Mouse (Mus musculus) spleen, embryonic (tissue): ENCODE results near the gene Gm44805.

Experiments
- CTCF ChIA-PET: fragments of 350-600 bp; sonication (Branson Sonifier 250); formaldehyde crosslinking; loops from one replicate; lab custom pipeline; 2022; lab: Charles Lee

Gm44805 gene

DNA sequence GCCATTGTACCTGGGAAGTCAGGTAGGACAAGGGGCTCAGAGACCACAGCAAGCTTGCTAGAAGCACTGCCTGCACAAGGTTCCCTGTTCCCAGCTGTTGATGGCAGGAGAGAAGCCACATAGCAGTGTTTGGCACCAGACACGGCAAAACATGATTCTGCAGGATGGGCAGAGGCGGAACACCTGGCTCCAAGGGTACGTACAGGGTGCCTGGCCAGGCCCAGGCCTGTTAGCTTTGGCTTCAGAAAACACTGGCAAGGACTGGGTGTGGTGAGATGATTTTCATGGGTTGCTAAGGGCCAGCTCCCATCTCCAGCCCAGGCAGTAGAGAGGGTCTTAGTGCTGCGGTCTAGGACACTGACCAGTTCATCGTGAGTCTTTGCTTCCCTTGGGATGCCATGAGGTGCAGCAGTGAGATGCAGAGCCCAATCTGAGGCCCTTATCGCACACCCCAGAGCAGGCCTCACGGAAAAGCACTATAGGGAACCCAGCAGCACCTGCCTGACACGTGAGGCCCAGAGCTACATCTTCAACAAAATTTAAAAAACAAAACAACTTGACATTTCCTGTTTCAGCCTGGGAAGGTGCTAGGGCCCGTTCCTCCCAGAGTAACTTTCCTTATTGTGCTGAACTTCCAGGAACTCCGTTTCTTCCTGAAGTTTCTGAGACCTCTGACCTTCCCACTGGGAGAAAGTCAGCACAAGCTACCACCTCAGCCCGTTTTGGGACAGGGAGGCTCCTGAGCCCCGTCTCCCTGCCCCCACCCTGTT lies 19.3 kb upstream of the Gm44805 start:
- CTCF ChIA-PET = interaction anchor here (0.6 to 2.3 kb wide), 9 partner anchors 10 to 145 kb away, joined by 3 to 13 read pairs (median 3); no protein-coding TSS in a partner anchor

DNA sequence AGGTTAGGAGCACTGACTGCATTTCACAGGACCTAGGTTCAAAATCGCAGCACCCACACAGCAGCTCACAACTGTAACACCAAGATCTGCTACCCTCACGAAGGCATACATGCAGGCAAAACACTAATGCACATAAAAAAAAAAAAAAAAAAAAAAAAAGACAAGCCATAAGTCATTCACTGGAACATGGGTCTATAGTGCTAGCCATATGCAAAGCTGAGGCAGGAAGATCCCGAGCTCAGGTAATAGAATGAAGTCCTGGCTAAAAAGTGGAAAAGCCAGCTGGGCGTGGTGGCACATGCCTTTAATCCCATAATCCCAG lies 18.6 kb upstream of the Gm44805 start:
- CTCF ChIA-PET = interaction anchor here (0.6 to 1.2 kb wide), 6 partner anchors 11 to 145 kb away, joined by 3 to 6 read pairs (median 4); no protein-coding TSS in a partner anchor

DNA sequence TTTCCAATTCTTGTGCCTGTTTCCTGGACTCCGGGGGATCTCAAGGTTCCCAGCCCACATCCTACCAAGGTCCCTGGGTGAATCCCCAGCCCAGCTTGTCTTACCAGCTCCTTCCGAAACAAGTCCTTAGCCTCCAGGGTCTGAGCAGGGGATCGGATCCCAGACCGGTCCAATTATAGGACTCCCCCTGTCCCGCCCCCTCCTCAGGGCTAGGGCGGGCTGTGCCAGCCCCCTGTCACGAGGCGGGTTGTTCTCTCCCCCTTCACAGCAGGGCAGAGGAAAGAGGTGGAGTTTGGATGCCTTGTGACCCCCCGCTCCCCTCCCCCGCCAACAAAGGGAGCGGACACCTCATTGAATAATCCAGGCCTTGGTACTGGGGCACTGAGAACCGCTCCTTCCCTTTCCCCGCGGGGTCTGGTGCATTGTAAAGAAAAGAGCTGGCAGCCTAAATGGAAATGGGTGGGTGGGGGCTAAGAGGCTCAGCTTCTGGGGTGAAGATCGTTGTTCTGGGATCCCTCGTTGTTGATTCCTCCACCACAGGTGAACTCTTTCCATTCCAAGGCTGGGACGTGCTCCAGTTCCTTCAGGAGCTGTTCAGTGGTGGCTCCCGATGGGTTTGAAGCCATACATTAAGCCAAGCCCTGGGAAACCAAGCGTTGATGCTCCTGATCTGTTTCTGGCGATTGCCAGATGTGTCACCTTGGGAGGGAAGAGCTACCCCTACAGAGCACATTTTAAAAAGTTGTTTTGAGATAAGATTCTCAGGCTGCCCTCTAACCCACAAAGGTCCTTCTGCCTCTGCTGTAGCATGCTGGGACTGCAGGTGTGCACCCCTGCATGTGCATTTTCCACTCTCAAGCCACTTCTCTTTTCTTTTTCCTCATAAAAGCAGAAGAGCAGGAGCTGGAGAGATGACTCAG lies 17.9 kb upstream of the Gm44805 start, which contains the start of gene Apoe:
Gene Apoe (minus strand): TSS at position 282 of the 920 bp plus-strand sequence.
- CTCF ChIA-PET = interaction anchor here (0.6 to 1.5 kb wide), 5 partner anchors 11 to 37 kb away, joined by 3 to 6 read pairs (median 3); no protein-coding TSS in a partner anchor

DNA sequence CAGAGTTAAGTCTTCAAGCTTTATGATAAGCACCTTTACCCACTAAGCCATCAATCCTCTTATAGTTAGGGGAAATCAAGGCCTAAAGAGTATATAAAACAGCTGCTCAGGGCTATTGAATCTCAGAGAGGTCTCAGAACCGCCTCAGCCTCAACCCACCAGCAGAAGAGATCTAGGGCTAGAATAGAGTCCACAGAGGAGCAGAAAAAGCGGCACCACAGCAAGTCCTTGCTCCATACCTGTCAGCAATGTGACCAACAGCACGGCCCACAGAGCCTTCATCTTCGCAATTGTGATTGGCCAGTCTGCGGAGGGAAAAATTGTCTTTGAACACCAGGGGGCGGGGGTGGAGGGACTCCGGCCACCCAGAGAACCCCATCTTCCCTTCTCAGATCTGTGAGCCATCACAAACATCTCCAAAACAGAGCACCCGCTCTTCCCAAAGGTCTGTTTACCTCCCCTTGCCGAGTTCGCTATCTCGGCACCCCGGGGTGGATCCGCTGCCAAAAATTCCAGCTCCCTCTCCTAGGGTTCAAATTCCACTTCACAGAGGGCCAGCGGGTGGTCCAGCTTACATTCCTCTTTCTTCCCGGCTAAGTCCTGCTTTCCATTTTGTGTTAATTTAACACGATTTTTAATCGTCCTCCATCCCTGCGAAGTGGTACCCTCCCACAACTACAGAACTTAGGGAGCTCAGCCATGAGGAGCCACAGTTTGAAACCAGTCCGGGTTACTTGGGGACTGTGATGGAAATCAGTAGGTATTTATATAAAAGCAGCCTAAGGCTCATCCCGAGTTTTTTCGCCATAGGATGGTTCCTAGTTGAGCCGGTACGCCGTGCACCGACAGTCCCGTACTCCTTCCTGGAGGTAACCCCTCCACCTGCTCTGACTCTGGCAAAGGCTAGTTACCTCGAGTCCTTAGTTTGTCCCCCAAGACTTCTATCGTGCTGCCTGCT lies 17.0 kb upstream of the Gm44805 start:
- CTCF ChIA-PET = interaction anchor here (0.6 to 1.5 kb wide), 2 partner anchors 14 to 19 kb away, joined by 3 read pairs; no protein-coding TSS in a partner anchor

DNA sequence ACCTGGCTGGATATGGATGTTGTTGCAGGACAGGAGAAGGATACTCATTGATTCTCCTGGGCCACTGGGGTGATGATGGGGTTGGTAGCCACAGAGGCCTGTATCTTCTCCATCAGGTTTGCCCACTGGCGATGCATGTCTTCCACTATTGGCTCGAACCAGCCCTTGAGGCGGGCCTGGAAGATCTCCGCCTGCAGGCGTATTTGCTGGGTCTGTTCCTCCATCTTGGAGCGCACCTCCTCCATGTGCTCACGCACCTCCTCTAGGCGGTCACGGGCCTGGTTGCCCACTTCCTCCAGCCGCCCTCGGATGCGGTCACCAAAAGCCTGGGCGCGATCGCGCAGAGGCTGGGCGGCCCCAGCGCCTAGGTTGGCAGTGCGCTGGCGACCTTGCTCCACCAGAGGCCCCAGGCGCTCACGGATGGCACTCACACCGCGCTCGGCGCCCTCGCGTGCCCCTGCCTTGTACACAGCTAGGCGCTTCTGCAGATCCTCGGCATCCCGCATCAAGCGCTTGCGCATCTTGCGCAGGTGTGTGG lies 15.2 kb upstream of the Gm44805 start:
- CTCF ChIA-PET = no interaction called here

DNA sequence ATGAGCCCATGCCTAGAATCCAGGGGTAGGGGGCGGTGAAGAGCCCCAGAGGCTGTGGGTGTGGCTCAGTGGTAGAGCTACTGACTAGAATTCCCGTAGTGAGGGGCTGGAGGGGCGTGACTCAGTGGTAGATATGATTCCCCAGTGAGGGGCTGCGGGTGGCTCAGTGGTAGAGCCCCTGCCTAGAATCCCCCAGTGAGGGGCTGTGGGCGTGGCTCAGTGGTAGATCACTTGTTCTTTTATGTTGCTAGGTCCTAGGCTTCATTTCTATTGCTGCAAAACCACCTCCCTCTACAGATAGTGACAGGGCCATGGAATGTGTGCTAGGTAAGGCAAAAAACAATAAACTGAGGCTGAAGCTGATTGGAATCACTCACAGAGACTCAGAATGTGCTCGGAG lies 14.7 kb upstream of the Gm44805 start:
- CTCF ChIA-PET = no interaction called here

DNA sequence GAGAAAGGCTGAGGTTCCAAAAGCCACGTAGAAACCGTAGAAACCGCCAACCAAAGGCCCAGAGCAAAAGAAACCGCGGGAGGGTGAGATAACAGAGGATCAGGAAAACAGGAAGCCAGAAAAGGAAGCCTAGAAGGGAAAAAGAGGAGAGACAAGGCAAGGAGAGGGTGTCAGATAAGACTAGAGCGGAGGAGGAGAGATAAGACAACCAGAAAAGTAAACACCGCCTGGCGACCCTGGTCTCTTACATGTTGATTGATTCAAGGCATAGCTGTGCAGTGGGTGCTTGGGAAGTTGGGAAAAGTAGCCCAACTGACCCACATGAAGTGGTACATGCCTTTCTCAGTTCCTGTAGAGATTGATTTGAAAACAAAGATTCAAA lies 14.0 kb upstream of the Gm44805 start:
- CTCF ChIA-PET = no interaction called here

DNA sequence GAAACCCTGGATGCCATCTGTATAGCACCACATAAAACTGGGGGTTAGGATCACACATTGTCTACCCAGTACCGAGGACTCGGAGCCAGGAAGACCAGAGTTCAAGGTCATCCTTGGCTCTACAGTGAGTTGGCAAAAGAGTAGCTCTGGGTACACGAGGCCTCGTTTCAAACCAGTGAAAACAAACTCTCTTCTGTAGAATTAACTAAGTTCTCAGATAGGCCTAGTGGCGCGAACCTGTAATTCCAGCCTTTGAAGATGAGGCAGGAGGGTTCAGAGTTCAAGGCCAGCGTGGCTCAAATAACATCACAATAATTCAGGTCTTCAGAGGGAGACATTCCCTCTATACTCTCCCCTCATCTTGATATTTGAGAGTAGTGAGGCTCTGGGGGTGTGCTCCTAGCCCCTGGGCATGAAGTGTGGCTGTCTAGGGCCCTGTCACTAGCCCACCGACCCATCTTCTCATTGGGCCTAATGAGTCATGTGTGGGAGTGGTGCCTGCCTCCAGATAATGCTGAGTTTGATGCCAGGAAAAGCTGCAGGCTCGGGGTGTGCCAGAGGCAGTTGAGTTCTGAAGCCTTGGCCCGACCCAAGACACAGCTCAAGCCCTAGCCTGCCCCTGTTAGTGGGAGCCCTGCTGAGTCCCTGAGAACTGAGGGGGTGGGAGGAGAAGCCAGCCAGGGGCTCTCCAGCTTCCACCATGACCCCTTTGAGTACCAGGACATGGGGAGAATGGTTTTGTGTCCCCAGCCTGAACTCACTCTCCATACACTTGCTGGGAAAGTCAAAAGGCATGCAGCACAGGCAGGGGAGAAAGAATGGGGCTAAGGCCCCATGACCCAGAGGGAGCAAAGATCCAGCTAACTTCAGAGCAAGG lies 13.4 kb upstream of the Gm44805 start:
- CTCF ChIA-PET = no interaction called here

DNA sequence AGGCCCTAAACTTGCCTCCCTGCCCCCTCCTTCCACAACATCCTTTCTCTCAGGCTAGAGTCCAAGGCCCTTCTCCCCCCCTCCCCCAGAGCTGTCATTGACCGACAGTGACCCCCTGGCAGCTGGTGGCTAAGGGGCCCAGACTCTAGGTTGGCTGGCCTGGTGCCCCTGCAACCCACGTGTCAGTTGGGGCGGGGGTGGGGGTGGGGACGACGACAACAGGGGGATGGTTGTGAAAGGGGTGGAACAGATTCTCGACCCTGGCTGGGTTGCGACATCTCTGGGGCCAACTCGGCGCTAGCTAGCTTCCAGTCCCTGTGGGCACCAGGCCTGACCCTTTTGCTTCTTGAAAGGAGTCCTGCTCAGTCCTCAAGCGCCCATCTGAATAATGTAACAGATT lies 12.2 kb upstream of the Gm44805 start:
- CTCF ChIA-PET = interaction anchor here (0.6 kb wide), 1 partner anchor 26 kb away, joined by 10 read pairs; no protein-coding TSS in a partner anchor

DNA sequence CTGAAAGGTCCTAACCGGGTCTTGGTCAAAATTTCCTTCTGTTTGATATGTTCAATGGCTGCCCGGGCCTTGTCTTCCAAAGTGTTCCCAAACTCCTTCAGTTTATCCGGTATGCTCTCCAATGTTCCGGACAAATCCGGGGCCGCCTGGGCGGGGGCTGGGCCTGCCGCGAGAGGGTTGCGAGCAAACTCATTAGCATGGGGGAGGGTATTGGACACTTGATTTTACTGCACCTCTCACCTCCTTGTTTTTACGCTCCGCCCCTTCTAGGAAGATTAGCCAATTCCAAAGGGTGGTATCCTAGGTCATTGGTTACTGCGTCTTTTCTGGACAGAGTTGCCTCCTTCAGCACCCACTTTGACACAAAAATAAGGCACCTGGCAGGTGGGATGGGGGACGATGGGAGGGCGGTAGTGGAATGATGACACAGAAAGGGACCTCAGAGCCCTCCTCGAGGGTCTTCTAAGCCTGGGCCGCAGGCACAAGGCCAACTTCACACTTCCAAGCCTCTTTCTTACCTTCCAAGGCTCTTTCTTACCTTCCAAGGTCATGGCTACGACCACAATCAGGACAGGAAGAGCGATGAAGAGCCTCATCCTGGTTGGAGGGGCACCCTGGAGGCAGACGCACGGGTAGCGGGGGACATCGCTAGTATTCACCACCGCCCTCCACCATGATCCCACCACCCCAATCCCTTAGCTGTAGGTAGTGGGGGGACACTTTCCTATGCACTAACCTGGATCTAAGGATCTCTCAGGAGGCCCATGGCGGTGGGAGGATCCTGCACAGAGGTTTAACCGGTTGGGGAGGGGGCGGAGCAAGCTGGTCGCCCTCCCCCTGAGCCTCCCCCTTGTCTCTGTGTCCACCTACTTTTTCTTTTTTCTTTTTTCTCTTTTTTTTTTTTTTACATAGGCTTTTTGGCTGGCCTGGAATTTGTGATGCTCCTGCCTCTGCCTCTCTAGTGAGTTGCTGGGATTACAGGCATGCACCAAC lies 10.9 kb upstream of the Gm44805 start, which contains the start of gene Apoc1:
Gene Apoc1 (minus strand): TSS at position 788 of the 993 bp plus-strand sequence.
- CTCF ChIA-PET = no interaction called here

DNA sequence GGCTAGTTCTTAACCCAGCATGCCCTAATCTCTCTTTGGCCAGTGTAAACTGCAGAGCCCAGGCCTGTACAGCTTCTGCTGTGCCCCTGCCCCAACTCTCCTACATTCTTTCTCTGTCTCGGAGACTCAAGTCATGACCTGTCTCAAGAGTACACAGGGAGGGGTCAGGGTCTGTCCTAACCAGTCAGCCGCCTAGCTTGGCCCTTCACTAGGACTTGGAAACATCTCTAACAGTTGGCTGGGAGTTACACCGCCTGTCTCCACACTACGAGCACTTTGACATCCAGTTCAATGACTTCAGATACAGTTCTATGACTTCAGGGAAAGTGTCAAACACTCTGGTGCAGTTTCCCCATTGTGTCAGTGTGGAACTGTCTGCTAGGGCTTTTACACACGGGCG lies 10.2 kb upstream of the Gm44805 start:
- CTCF ChIA-PET = no interaction called here

DNA sequence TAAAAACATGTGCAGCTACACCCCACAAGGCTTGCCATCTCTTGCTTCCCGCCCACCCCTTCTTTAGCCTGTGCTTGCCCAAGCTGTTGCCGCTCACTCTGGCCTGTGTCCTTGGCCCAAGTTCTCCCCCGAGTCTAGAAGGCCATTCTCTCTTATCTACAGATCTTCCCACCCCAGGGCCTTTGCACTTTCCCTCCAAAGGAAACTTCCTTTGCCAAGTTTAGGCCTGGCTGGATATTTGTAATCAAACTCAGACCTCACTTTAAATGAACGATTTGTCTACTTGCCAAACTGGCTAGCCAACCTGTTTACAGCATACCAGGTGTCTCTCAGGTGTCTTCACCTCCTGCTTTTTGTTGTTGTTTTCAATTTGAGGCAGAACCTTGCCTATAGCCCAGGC lies 9.6 kb upstream of the Gm44805 start:
- CTCF ChIA-PET = no interaction called here

DNA sequence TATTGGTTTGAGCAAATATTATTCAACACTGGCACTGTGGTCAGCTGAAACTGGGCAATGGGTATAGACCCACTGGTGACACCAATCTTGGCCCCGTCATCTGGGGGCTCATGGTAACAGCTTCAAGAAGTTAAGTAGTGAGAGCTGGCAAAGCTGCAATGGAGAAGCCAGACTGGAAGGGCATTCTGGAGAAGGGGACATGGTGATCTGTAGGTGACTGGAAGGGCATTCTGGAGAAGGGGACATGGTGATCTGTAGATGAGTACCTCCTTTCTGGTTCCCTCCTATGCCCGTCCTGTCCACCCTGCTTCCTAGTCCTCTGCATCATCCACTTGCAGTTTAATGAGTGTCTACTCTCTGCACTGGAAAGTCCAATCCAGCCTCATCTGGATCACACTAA lies 7.4 kb upstream of the Gm44805 start:
- CTCF ChIA-PET = interaction anchor here (0.7 to 0.8 kb wide), 3 partner anchors 28 to 114 kb away, joined by 3 to 6 read pairs (median 4); no protein-coding TSS in a partner anchor

DNA sequence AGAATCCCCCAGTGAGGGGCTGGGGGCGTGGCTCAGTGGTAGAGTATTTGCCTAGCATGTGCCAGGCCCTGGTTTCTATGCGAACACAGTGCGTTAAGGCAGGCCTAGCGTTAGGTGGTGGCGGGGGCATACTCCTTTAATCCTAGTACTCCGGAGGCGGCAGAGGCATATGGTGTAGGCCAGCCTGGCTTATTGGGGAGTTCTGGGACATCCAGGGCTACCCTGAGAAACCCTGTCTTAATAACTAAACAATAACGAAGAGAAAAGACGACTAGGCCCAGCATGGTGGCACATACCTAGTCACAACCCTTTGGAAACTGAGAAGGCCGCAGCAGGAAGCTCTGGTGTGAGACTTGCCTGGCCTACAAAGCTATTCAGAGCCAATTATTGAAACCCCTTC lies 6.9 kb upstream of the Gm44805 start:
- CTCF ChIA-PET = interaction anchor here (0.7 to 0.8 kb wide), 3 partner anchors 28 to 114 kb away, joined by 3 to 6 read pairs (median 4); no protein-coding TSS in a partner anchor

DNA sequence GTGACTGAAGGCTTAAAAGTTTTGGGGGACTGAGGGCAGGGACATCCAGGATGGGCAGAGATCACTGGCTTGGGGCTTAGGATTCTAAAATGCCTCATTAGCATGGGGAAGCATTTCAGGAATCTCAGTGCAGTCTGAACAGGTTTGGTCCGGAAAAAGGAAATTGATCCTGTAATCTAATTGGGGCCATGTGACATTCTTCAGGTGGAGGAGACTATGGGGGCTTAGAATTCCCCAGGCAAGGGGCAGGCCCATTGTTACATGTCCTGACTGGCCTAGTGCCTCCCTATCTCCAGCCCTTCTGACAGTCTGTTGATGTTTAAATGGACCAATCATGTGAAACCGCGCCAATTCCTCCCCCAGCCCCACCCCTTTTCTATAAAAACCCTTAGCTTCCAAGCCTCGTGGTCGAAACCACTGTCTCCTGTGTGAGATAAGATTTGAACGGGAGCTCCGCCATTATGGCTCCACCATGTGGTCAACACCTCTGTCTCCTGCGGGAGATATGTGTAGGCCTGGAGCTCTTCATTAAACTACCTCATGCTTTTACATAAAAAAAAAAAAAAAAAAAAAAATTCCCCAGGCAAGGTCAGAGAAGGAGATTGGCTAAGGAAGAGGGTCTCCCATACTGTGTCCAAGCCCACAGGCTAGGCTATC lies 5.8 kb upstream of the Gm44805 start:
- CTCF ChIA-PET = interaction anchor here (0.6 kb wide), 2 partner anchors 67 to 635 kb away, joined by 3 to 4 read pairs; no protein-coding TSS in a partner anchor

DNA sequence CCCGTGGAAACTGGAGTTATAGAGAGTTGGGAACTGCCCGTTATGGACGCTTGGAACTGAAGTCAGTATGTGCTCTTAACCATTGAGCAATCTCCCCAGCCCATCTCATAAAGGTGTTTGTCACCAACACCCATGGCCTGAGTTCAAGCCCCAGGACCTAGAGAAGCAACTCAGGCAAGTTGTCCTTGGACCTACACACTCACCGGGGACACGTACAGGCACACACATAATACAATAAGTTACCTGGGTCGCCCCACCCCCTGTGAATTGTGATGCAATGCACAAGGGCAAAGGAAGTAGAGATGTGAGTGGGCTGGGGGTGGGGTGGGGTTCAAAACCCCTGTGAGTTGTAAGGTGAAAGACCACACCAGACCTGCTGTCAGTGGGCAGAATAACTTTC lies 5.3 kb upstream of the Gm44805 start:
- CTCF ChIA-PET = no interaction called here

DNA sequence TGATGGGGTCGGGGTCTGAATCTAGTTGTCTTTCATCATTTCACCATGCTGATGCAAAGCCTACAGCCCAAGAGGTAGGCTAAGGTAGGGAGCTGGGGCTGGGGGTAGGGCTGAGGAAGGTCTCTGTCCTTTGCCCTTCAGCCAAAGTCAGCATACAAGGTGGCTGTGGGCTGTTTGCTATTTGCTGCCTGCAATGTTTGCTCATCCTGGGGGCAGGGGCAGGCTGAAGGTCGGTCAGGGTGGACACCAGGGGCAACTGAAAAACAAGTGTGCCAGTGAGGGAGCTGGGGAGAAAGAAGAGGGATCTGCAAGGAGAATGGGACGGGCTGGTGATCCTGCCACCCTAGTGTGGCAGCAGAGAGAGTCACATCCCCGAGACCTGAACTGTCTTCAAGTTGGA lies 4.2 kb upstream of the Gm44805 start:
- CTCF ChIA-PET = no interaction called here

DNA sequence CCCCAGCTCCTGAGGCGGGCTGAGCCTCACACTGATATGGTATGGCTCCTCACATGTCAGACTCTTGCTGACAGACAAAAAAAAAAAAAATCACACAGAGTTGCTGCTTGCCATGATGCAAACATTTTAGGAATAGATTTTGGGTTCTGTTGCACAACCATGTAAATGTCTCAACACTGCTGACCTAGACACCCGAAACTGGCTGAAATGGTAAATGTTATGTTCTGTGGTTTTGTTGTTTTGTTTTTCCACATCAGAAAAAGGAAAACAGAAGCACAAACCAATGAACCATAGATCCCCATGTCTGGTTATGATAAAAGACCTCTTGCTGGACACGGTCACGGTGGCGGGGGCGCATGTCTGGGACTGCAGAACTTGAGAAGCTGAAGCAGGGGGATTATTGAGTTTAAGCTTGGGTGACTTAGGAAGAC lies 2.6 kb upstream of the Gm44805 start:
- CTCF ChIA-PET = interaction anchor here (1.2 kb wide), 1 partner anchor 14 kb away, joined by 3 read pairs; no protein-coding TSS in a partner anchor
